25 mouse cellular contexts compared by ENCODE assay signal in genomic region chr3:108033156-108033555, GRCm38 (mm10). TPM values are rescaled to one million over a fixed set of nuclear protein-coding genes. Genes with fewer than 3 reads are reported as not detected.
DNase-seq lines count a peak whose midpoint lies in the region; ATAC-seq and TF ChIP-seq lines count a peak whose summit lies in the region.
"Had no signal": no experiment of that assay in that cellular context is flagged by ENCODE, and none has a peak within 500 bp of the region (broad histone marks: within the 10 kb centered on the region; RNA-seq: fewer than 3 reads in every experiment).

No protein-coding gene starts in this region.

- no peak for ATAC-seq in heart, embryonic 11.5 days (replicated peaks; ENCODE audit: insufficient number of reproducible peaks, low FRiP score, low TSS enrichment)
- ATAC-seq in kidney, embryonic 14.5 days (ENCODE audit: low FRiP score, low TSS enrichment): no peak
- ATAC-seq in megakaryocyte, adult 5-6 weeks (ENCODE audit: poor library complexity, severe bottlenecking): no peak
- ATAC-seq: activated CD4-positive, CD25-positive, alpha-beta regulatory T cell, adult 4 months; forebrain, embryonic 16.5 days; intestine, postnatal 0 days had no signal

- DNase-seq in heart, adult 9 months (ENCODE audit: low spot score in 2 of 2): peak; percentile 53 to 58
- peak; percentile 35 to 47 for DNase-seq in kidney, postnatal 25 days
- peak; percentile 48 for DNase-seq in lung, postnatal 10 days
- DNase-seq in lung, adult 2 months: no peak
- DNase-seq: adrenal gland, postnatal 10 days; cerebellum, adult 18-20 months; cerebellum, postnatal 14 days; midbrain, embryonic 14.5 days; thymus, adult 2 months; thymus, postnatal 4 days had no signal

- peaks cover 6% of the 10 kb centered on the region; the same call in 1 of the 2 replicates for H3K27me3 ChIP-seq in heart, embryonic 11.5 days (ENCODE audit: control insufficient read depth, insufficient read depth, low read length)
- no peaks in the 10 kb centered on the region for H3K27me3 ChIP-seq in kidney, embryonic 14.5 days (ENCODE audit: control insufficient read depth, insufficient read depth, low read length)
- H3K27me3 ChIP-seq: hindbrain, embryonic 12.5 days; limb, embryonic 12.5 days had no signal

- H3K4me2 ChIP-seq in heart, embryonic 11.5 days: no peak overlapping the region
- no peak overlapping the region for H3K4me2 ChIP-seq in kidney, embryonic 14.5 days (replicated peaks; ENCODE audit: low read depth, low read length)
- H3K4me2 ChIP-seq: heart, embryonic 15.5 days; hindbrain, embryonic 12.5 days; limb, embryonic 12.5 days had no signal

- H3K4me3 ChIP-seq in heart, embryonic 11.5 days (ENCODE audit: low read depth, low read length): no peak overlapping the region
- H3K4me3 ChIP-seq in kidney, embryonic 14.5 days (ENCODE audit: low read length): no peak overlapping the region
- H3K4me3 ChIP-seq in lung, adult 2 months (replicated peaks; ENCODE audit: extremely low read depth, low read depth, low read length): no peak overlapping the region
- H3K4me3 ChIP-seq: forebrain, embryonic 10.5 days; heart, embryonic 15.5 days; hindbrain, embryonic 12.5 days; limb, embryonic 12.5 days had no signal

- TF ChIP-seq CTCF in lung, adult 2 months (IDR thresholded peaks at IDR 0.05; ENCODE audit: insufficient read depth, low read length): no peak

- H3K4me1 ChIP-seq in heart, embryonic 11.5 days (ENCODE audit: control insufficient read depth, insufficient read depth, low read length): no peaks in the 10 kb centered on the region
- no peaks in the 10 kb centered on the region for H3K4me1 ChIP-seq in kidney, embryonic 14.5 days (ENCODE audit: control insufficient read depth, insufficient read depth, low read length)
- no peaks in the 10 kb centered on the region for H3K4me1 ChIP-seq in lung, adult 2 months (ENCODE audit: control insufficient read depth, insufficient read depth, low read length)
- H3K4me1 ChIP-seq: heart, embryonic 15.5 days; hindbrain, embryonic 12.5 days; limb, embryonic 12.5 days had no signal

- 74% methylated on average over 5 of the region's 5 CpGs for WGBS in heart, embryonic 11.5 days (ENCODE audit: insufficient replicate concordance)
- WGBS in kidney, embryonic 14.5 days: 51% methylated on average over 5 of the region's 5 CpGs
- WGBS in lung, adult 2 months: 54% methylated on average over 5 of the region's 5 CpGs

- no peaks in the 10 kb centered on the region for H3K9me3 ChIP-seq in heart, embryonic 11.5 days (replicated peaks; ENCODE audit: control insufficient read depth, low read length)
- H3K9me3 ChIP-seq in kidney, embryonic 14.5 days (ENCODE audit: control insufficient read depth, low read length): no peaks in the 10 kb centered on the region
- H3K9me3 ChIP-seq: forebrain, embryonic 10.5 days; heart, embryonic 15.5 days; hindbrain, embryonic 12.5 days; limb, embryonic 12.5 days had no signal

- no peak overlapping the region for H3K9ac ChIP-seq in heart, embryonic 11.5 days (ENCODE audit: low read depth, low read length)
- H3K9ac ChIP-seq in kidney, embryonic 14.5 days (ENCODE audit: low read depth, low read length): no peak overlapping the region
- H3K9ac ChIP-seq: heart, embryonic 15.5 days; hindbrain, embryonic 12.5 days; limb, embryonic 12.5 days; liver, embryonic 14.5 days had no signal

- no peak for TF ChIP-seq POLR2A in lung, adult 2 months (IDR thresholded peaks at IDR 0.05; ENCODE audit: borderline replicate concordance, extremely low read depth, low read depth, low read length)

- H3K36me3 ChIP-seq in heart, embryonic 11.5 days (ENCODE audit: control insufficient read depth, insufficient read depth, low read length): no peaks in the 10 kb centered on the region
- H3K36me3 ChIP-seq in kidney, embryonic 14.5 days (ENCODE audit: control insufficient read depth, insufficient read depth, low read length): no peaks in the 10 kb centered on the region
- H3K36me3 ChIP-seq: forebrain, embryonic 10.5 days; heart, embryonic 15.5 days; hindbrain, embryonic 12.5 days; limb, embryonic 12.5 days had no signal

- H3K27ac ChIP-seq in heart, embryonic 11.5 days (ENCODE audit: low read depth, low read length): no peak overlapping the region
- H3K27ac ChIP-seq in kidney, embryonic 14.5 days (ENCODE audit: low read depth, low read length): no peak overlapping the region
- H3K27ac ChIP-seq: forebrain, embryonic 10.5 days; heart, embryonic 15.5 days; hindbrain, embryonic 12.5 days; limb, embryonic 12.5 days; liver, embryonic 14.5 days; stomach, postnatal 0 days had no signal

RNA-seq across cellular contexts. Expression of gene Gstm4, which starts 11.5 kb away (rescaled TPM):
- polyA plus RNA-seq in heart, embryonic 11.5 days (2014; fragmentation: Nextera tagmentation; extraction: Ambion mirVana): 14.7 and 17.7 TPM in 2 replicates
- 17.2 and 18.4 TPM in 2 replicates for polyA plus RNA-seq in kidney, embryonic 14.5 days (2014; fragmentation: Nextera tagmentation; extraction: Ambion mirVana)
- polyA plus RNA-seq in lung, adult 2 months (2012; rRNA removed): 11.7 and 17.9 TPM in 2 replicates
- 8.0 and 10.1 TPM in 2 replicates for total RNA-seq in megakaryocyte, adult 5-6 weeks (2015)
- total RNA-seq in megakaryocyte, adult 5-6 weeks (2017): 6.5 and 12.1 TPM in 2 replicates

RNA-seq across cellular contexts. Expression of gene Gstm1, which starts 15.4 kb away (rescaled TPM):
- 32.8 and 35.5 TPM in 2 replicates for polyA plus RNA-seq in heart, embryonic 11.5 days (2014; fragmentation: Nextera tagmentation; extraction: Ambion mirVana)
- polyA plus RNA-seq in kidney, embryonic 14.5 days (2014; fragmentation: Nextera tagmentation; extraction: Ambion mirVana): 63.0 and 73.6 TPM in 2 replicates
- polyA plus RNA-seq in lung, adult 2 months (2012; rRNA removed): 1,241 and 1,426 TPM in 2 replicates
- total RNA-seq in megakaryocyte, adult 5-6 weeks (2015): 320 and 346 TPM in 2 replicates
- total RNA-seq in megakaryocyte, adult 5-6 weeks (2017): 156 and 179 TPM in 2 replicates

RNA-seq across cellular contexts. Expression of gene Gstm2, which starts 46.9 kb away (rescaled TPM):
- polyA plus RNA-seq in heart, embryonic 11.5 days (2014; fragmentation: Nextera tagmentation; extraction: Ambion mirVana): 52.0 and 57.5 TPM in 2 replicates
- 76.2 and 79.8 TPM in 2 replicates for polyA plus RNA-seq in kidney, embryonic 14.5 days (2014; fragmentation: Nextera tagmentation; extraction: Ambion mirVana)
- 183 and 285 TPM in 2 replicates for polyA plus RNA-seq in lung, adult 2 months (2012; rRNA removed)
- total RNA-seq in megakaryocyte, adult 5-6 weeks (2015): 0.62 TPM in 1 of 2 replicates, not detected in the other
- total RNA-seq in megakaryocyte, adult 5-6 weeks (2017): 0.44 TPM in 1 of 2 replicates, not detected in the other
- total RNA-seq: MEL had no signal
- polyA plus RNA-seq: activated CD4-positive, CD25-positive, alpha-beta regulatory T cell, adult 4 months had no signal

RNA-seq across cellular contexts. Expression of gene Ampd2, which starts 53.3 kb away (rescaled TPM):
- polyA plus RNA-seq in heart, embryonic 11.5 days (2014; fragmentation: Nextera tagmentation; extraction: Ambion mirVana): 30.6 and 32.1 TPM in 2 replicates
- polyA plus RNA-seq in kidney, embryonic 14.5 days (2014; fragmentation: Nextera tagmentation; extraction: Ambion mirVana): 36.8 and 43.4 TPM in 2 replicates
- 77.5 and 84.7 TPM in 2 replicates for polyA plus RNA-seq in lung, adult 2 months (2012; rRNA removed)
- total RNA-seq in megakaryocyte, adult 5-6 weeks (2015): 16.3 and 20.9 TPM in 2 replicates
- 21.8 and 23.1 TPM in 2 replicates for total RNA-seq in megakaryocyte, adult 5-6 weeks (2017)

RNA-seq across cellular contexts. Expression of gene Gnat2, which starts 59.4 kb away (rescaled TPM):
- polyA plus RNA-seq in heart, embryonic 11.5 days (2014; fragmentation: Nextera tagmentation; extraction: Ambion mirVana): 1.1 and 1.3 TPM in 2 replicates
- polyA plus RNA-seq in kidney, embryonic 14.5 days (2014; fragmentation: Nextera tagmentation; extraction: Ambion mirVana): 1.5 and 2.1 TPM in 2 replicates
- polyA plus RNA-seq in lung, adult 2 months (2012; rRNA removed): 0.24 TPM in 1 of 2 replicates, not detected in the other
- not detected in 2 replicates for total RNA-seq in megakaryocyte, adult 5-6 weeks (2015)
- not detected in 2 replicates for total RNA-seq in megakaryocyte, adult 5-6 weeks (2017)
- total RNA-seq: left cerebral cortex, postnatal 14 days; megakaryocyte-erythroid progenitor cell, adult 5-6 weeks had no signal
- polyA plus RNA-seq: activated CD4-positive, CD25-positive, alpha-beta regulatory T cell, adult 4 months had no signal

Comparison
In these comparisons a context has a peak if more than half of its experiments do, and no peak if none do; other contexts are left out.
1. RNA of gene Gstm1, which starts 15.4 kb away (polyA plus RNA-seq): 1,241 to 1,426 TPM in lung, adult 2 months; 63.0 to 73.6 TPM in kidney, embryonic 14.5 days and 32.8 to 35.5 TPM in heart, embryonic 11.5 days; every median in the first group is over 10 times any median in the second.